In genomic region chr11:70214191-70214855, GRCm38 (mm10) we compare ENCODE assay signal across 9 mouse cellular contexts. TPM values are rescaled to one million over a fixed set of nuclear protein-coding genes. Genes with fewer than 3 reads are reported as not detected.
A peak's percentile ranks its signal among the peaks of the same experiment; 100 is the strongest.
DNase-seq lines count a peak whose midpoint lies in the region; ATAC-seq lines count a peak whose summit lies in the region.
"Had no signal": no experiment of that assay in that cellular context is flagged by ENCODE, and none has a peak within 500 bp of the region (broad histone marks: within the 10 kb centered on the region; RNA-seq: fewer than 3 reads in every experiment).

No protein-coding gene starts in this region.

- H3K9ac ChIP-seq in forebrain, embryonic 16.5 days (replicated peaks; ENCODE audit: low read depth, low read length): peak overlapping the region; percentile 56
- H3K9ac ChIP-seq in kidney, embryonic 14.5 days (ENCODE audit: low read depth, low read length): peak overlapping the region; percentile 45
- H3K9ac ChIP-seq in midbrain, embryonic 14.5 days (replicated peaks; ENCODE audit: low read length): peak overlapping the region; percentile 46

- ATAC-seq in forebrain, embryonic 16.5 days: 0 out of 2 replicates have a peak, but pooled peaks have one; percentile 19
- ATAC-seq in kidney, embryonic 14.5 days (ENCODE audit: low FRiP score, low TSS enrichment): peak; percentile 50
- ATAC-seq in midbrain, embryonic 14.5 days (ENCODE audit: low FRiP score, low TSS enrichment): no peak
- no peak for ATAC-seq in monocyte, adult 5-6 weeks (replicated peaks; ENCODE audit: insufficient number of reproducible peaks, low FRiP score, low TSS enrichment, poor library complexity, severe bottlenecking)

- no peak for DNase-seq in heart, embryonic 10.5 days (ENCODE audit: low spot score)
- no peak for DNase-seq in heart, postnatal 25 days (ENCODE audit: low spot score)
- peak; percentile 69 for DNase-seq in cerebellum, adult 11 months
- peak; percentile 56 for DNase-seq in midbrain, embryonic 14.5 days
- no peak for DNase-seq in layer of hippocampus, adult 9-10 months (ENCODE audit: low spot score)

- peak overlapping the region; percentile 48 for H3K4me3 ChIP-seq in heart, embryonic 10.5 days
- peak overlapping the region; percentile 42 for H3K4me3 ChIP-seq in forebrain, embryonic 16.5 days (replicated peaks; ENCODE audit: low read length)
- H3K4me3 ChIP-seq in kidney, embryonic 14.5 days (ENCODE audit: low read length): peak overlapping the region; percentile 30
- peak overlapping the region; percentile 36 for H3K4me3 ChIP-seq in midbrain, embryonic 14.5 days (replicated peaks; ENCODE audit: low read depth, low read length)

- H3K27ac ChIP-seq in heart, embryonic 10.5 days: 0 out of 2 replicates have a peak overlapping the region, but pooled peaks have one; percentile 1
- H3K27ac ChIP-seq in forebrain, embryonic 16.5 days (ENCODE audit: low read length): no peak overlapping the region
- no peak overlapping the region for H3K27ac ChIP-seq in kidney, embryonic 14.5 days (ENCODE audit: low read depth, low read length)
- no peak overlapping the region for H3K27ac ChIP-seq in midbrain, embryonic 14.5 days (replicated peaks; ENCODE audit: low read depth, low read length)

- H3K4me2 ChIP-seq in forebrain, embryonic 16.5 days (ENCODE audit: low read length): peak overlapping the region; percentile 65
- peak overlapping the region; percentile 57 for H3K4me2 ChIP-seq in kidney, embryonic 14.5 days (replicated peaks; ENCODE audit: low read depth, low read length)
- H3K4me2 ChIP-seq in midbrain, embryonic 14.5 days (ENCODE audit: low read length): peak overlapping the region; percentile 62

- peaks cover 85% of the 10 kb centered on the region for H3K27me3 ChIP-seq in heart, embryonic 10.5 days (ENCODE audit: insufficient read depth, poor library complexity, severe bottlenecking)
- peaks cover 44% of the 10 kb centered on the region for H3K27me3 ChIP-seq in forebrain, embryonic 16.5 days (replicated peaks; ENCODE audit: control insufficient read depth, insufficient read depth, low read length)
- H3K27me3 ChIP-seq in kidney, embryonic 14.5 days (ENCODE audit: control insufficient read depth, insufficient read depth, low read length): peaks cover 40% of the 10 kb centered on the region
- peaks cover 49% of the 10 kb centered on the region for H3K27me3 ChIP-seq in midbrain, embryonic 14.5 days (ENCODE audit: control insufficient read depth, insufficient read depth, low read length)

- 1% methylated on average over 46 of the region's 46 CpGs for WGBS in heart, embryonic 10.5 days
- WGBS in forebrain, embryonic 16.5 days: under 1% methylated on average over 46 of the region's 46 CpGs
- 1% methylated on average over 46 of the region's 46 CpGs for WGBS in kidney, embryonic 14.5 days
- 1% methylated on average over 46 of the region's 46 CpGs for WGBS in midbrain, embryonic 14.5 days

- peaks cover 29% of the 10 kb centered on the region for H3K4me1 ChIP-seq in heart, embryonic 10.5 days
- H3K4me1 ChIP-seq in forebrain, embryonic 16.5 days (replicated peaks; ENCODE audit: control insufficient read depth, insufficient read depth, low read length): peaks cover 27% of the 10 kb centered on the region
- H3K4me1 ChIP-seq in kidney, embryonic 14.5 days (ENCODE audit: control insufficient read depth, insufficient read depth, low read length): peaks cover 25% of the 10 kb centered on the region; the same call in 1 of the 2 replicates
- H3K4me1 ChIP-seq in midbrain, embryonic 14.5 days (ENCODE audit: control insufficient read depth, insufficient read depth, low read length): peaks cover 29% of the 10 kb centered on the region

- intact Hi-C loops in heart, postnatal 25 days (cut with DNase I): loop anchor here (10.0 kb wide), 1 partner anchor 280 kb away; the partner anchor contains the start of gene Ybx2

- H3K36me3 ChIP-seq in heart, embryonic 10.5 days: peaks cover 12% of the 10 kb centered on the region
- peaks cover 4% of the 10 kb centered on the region; the same call in 1 of the 2 replicates for H3K36me3 ChIP-seq in forebrain, embryonic 16.5 days (ENCODE audit: control insufficient read depth, insufficient read depth)
- H3K36me3 ChIP-seq in kidney, embryonic 14.5 days (ENCODE audit: control insufficient read depth, insufficient read depth, low read length): no peaks in the 10 kb centered on the region
- peaks cover 15% of the 10 kb centered on the region; the same call in 1 of the 2 replicates for H3K36me3 ChIP-seq in midbrain, embryonic 14.5 days (ENCODE audit: control insufficient read depth, insufficient read depth, low read length)

- H3K9me3 ChIP-seq in heart, embryonic 10.5 days: no peaks in the 10 kb centered on the region
- H3K9me3 ChIP-seq in forebrain, embryonic 16.5 days (ENCODE audit: control insufficient read depth, low read length): no peaks in the 10 kb centered on the region
- H3K9me3 ChIP-seq in kidney, embryonic 14.5 days (ENCODE audit: control insufficient read depth, low read length): no peaks in the 10 kb centered on the region
- no peaks in the 10 kb centered on the region for H3K9me3 ChIP-seq in midbrain, embryonic 14.5 days (ENCODE audit: control insufficient read depth, low read length)

RNA-seq across cellular contexts. Expression of gene Slc16a11, which starts 1.8 kb away (rescaled TPM):
- 0.51 and 2.4 TPM in 2 replicates for polyA plus RNA-seq in heart, embryonic 10.5 days (2016; fragmentation: Nextera tagmentation; extraction: Ambion mirVana)
- total RNA-seq in heart, postnatal 25 days (2021): under 1 TPM in 1 of 2 experiments, not detected in 1; 0.45 TPM
- 3.1 and 4.8 TPM in 2 replicates for polyA plus RNA-seq in forebrain, embryonic 16.5 days (2015; fragmentation: Nextera tagmentation; extraction: Ambion mirVana)
- 3.0 and 3.5 TPM in 2 replicates for polyA plus RNA-seq in kidney, embryonic 14.5 days (2014; fragmentation: Nextera tagmentation; extraction: Ambion mirVana)
- 1.5 and 3.2 TPM in 2 replicates for polyA plus RNA-seq in midbrain, embryonic 14.5 days (2014; fragmentation: Nextera tagmentation; extraction: Ambion mirVana)
- total RNA-seq in monocyte, adult 5-6 weeks (2017): not detected in 3 replicates
- total RNA-seq: G1E had no signal
- polyA plus RNA-seq: G1E had no signal

RNA-seq across cellular contexts. Expression of gene Slc16a13, which starts 6.5 kb away (rescaled TPM):
- polyA plus RNA-seq in heart, embryonic 10.5 days (2016; fragmentation: Nextera tagmentation; extraction: Ambion mirVana): 10.0 and 10.4 TPM in 2 replicates
- 1 to 10 TPM; 4.2 to 4.8 TPM for total RNA-seq in heart, postnatal 25 days (2021)
- polyA plus RNA-seq in forebrain, embryonic 16.5 days (2015; fragmentation: Nextera tagmentation; extraction: Ambion mirVana): 13.2 and 14.8 TPM in 2 replicates
- 8.4 and 14.2 TPM in 2 replicates for polyA plus RNA-seq in kidney, embryonic 14.5 days (2014; fragmentation: Nextera tagmentation; extraction: Ambion mirVana)
- 10.0 and 10.7 TPM in 2 replicates for polyA plus RNA-seq in midbrain, embryonic 14.5 days (2014; fragmentation: Nextera tagmentation; extraction: Ambion mirVana)
- total RNA-seq in monocyte, adult 5-6 weeks (2017): 1.9 to 11.0 TPM (median 3.1 TPM) in 3 replicates

RNA-seq across cellular contexts. Expression of gene Bcl6b, which starts 15.3 kb away (rescaled TPM):
- polyA plus RNA-seq in heart, embryonic 10.5 days (2016; fragmentation: Nextera tagmentation; extraction: Ambion mirVana): 10.7 and 15.0 TPM in 2 replicates
- total RNA-seq in heart, postnatal 25 days (2021): 10 to 100 TPM; 20.0 to 22.3 TPM
- polyA plus RNA-seq in forebrain, embryonic 16.5 days (2015; fragmentation: Nextera tagmentation; extraction: Ambion mirVana): 6.9 and 8.1 TPM in 2 replicates
- polyA plus RNA-seq in kidney, embryonic 14.5 days (2014; fragmentation: Nextera tagmentation; extraction: Ambion mirVana): 19.2 and 20.0 TPM in 2 replicates
- 2.5 and 4.4 TPM in 2 replicates for polyA plus RNA-seq in midbrain, embryonic 14.5 days (2014; fragmentation: Nextera tagmentation; extraction: Ambion mirVana)
- not detected in 3 replicates for total RNA-seq in monocyte, adult 5-6 weeks (2017)
- polyA plus RNA-seq: G1E had no signal

RNA-seq across cellular contexts. Expression of gene 0610010K14Rik, which starts 23.4 kb away (rescaled TPM):
- polyA plus RNA-seq in heart, embryonic 10.5 days (2016; fragmentation: Nextera tagmentation; extraction: Ambion mirVana): 142 and 153 TPM in 2 replicates
- 10 to 100 TPM; 31.4 to 36.7 TPM for total RNA-seq in heart, postnatal 25 days (2021)
- 174 and 180 TPM in 2 replicates for polyA plus RNA-seq in forebrain, embryonic 16.5 days (2015; fragmentation: Nextera tagmentation; extraction: Ambion mirVana)
- 180 and 243 TPM in 2 replicates for polyA plus RNA-seq in kidney, embryonic 14.5 days (2014; fragmentation: Nextera tagmentation; extraction: Ambion mirVana)
- polyA plus RNA-seq in midbrain, embryonic 14.5 days (2014; fragmentation: Nextera tagmentation; extraction: Ambion mirVana): 171 and 205 TPM in 2 replicates
- 8.1 to 28.1 TPM (median 18.3 TPM) in 3 replicates for total RNA-seq in monocyte, adult 5-6 weeks (2017)

RNA-seq across cellular contexts. Expression of gene Gm21988, which starts 25.3 kb away (rescaled TPM):
- polyA plus RNA-seq in heart, embryonic 10.5 days (2016; fragmentation: Nextera tagmentation; extraction: Ambion mirVana): 6.5 and 8.7 TPM in 2 replicates
- total RNA-seq in heart, postnatal 25 days (2021): 1 to 10 TPM; 2.1 to 2.3 TPM
- polyA plus RNA-seq in forebrain, embryonic 16.5 days (2015; fragmentation: Nextera tagmentation; extraction: Ambion mirVana): 13.2 and 14.6 TPM in 2 replicates
- polyA plus RNA-seq in kidney, embryonic 14.5 days (2014; fragmentation: Nextera tagmentation; extraction: Ambion mirVana): 7.8 and 10.5 TPM in 2 replicates
- 13.4 and 16.3 TPM in 2 replicates for polyA plus RNA-seq in midbrain, embryonic 14.5 days (2014; fragmentation: Nextera tagmentation; extraction: Ambion mirVana)
- total RNA-seq in monocyte, adult 5-6 weeks (2017): 3.3 to 5.8 TPM in 2 of 3 replicates, not detected in the other

Comparison
In these comparisons a context has a peak if more than half of its experiments do, and no peak if none do; other contexts are left out.
1. DNase-seq: peak in cerebellum, adult 11 months (single experiment) and midbrain, embryonic 14.5 days (single experiment); none in heart, embryonic 10.5 days (single experiment), heart, postnatal 25 days (single experiment) and layer of hippocampus, adult 9-10 months (single experiment).
2. ATAC-seq: peak in forebrain, embryonic 16.5 days (single experiment) and kidney, embryonic 14.5 days (single experiment); none in midbrain, embryonic 14.5 days (single experiment) and monocyte, adult 5-6 weeks (single experiment).
3. Peak in every context shown above with its lines, with median percentiles within 50 percentile points of each other: H3K4me3 ChIP-seq, H3K4me2 ChIP-seq and H3K9ac ChIP-seq.